Mouse (Mus musculus) CH12.LX (cell line): ENCODE measurements around the gene Zdhhc24. TPM values are rescaled to one million over a fixed set of nuclear protein-coding genes. Genes with fewer than 3 reads are reported as not detected.

Source experiments
- DNase-seq: peaks from one replicate; pipeline ENCODE4 v3.0.0-alpha.2; 2013; ENCODE audit errors: extremely low read depth
- H3K27ac ChIP-seq: 2 replicates; pipeline ENCODE4 v1.5.1; 2012; ENCODE audit warnings: low read depth, mild to moderate bottlenecking, control low read depth, moderate library complexity; ENCODE audit not compliant: insufficient read depth
- H3K27me3 ChIP-seq: replicated peaks from 2 replicates; pipeline ENCODE3; 2012; ENCODE audit warnings: inconsistent platforms
- H3K36me3 ChIP-seq, 2 experiments: replicated peaks in 1 of 2; 2 replicates each; pipeline versions ENCODE3 to v1.6.1; 2012; ENCODE audit warnings: inconsistent platforms in 1 of 2, low read length in 1 of 2, mild to moderate bottlenecking in 1 of 2, mixed read lengths in 1 of 2, moderate library complexity in 1 of 2; ENCODE audit not compliant: control insufficient read depth in 1 of 2, insufficient read depth in 1 of 2
- H3K4me1 ChIP-seq, 2 experiments: 2 replicates each; pipeline ENCODE4 v1.6.1; 2012; ENCODE audit warnings: inconsistent platforms in 1 of 2, moderate library complexity in 1 of 2; ENCODE audit not compliant: insufficient read depth in 2 of 2, control insufficient read depth in 1 of 2
- H3K4me2 ChIP-seq: 2 replicates; pipeline ENCODE4 v1.6.1; 2012; ENCODE audit warnings: low read depth, mild to moderate bottlenecking, control low read depth; ENCODE audit not compliant: poor library complexity, insufficient read depth, severe bottlenecking
- H3K4me3 ChIP-seq, 3 experiments: fragments of 150-350 bp in 1 of 3; sonication (generic) in 1 of 3; replicated peaks in 1 of 3; 2 replicates each; pipeline versions ENCODE3 to v1.5.1; 2011 to 2012; ENCODE audit warnings: low read depth in 2 of 3, low read length in 2 of 3, mild to moderate bottlenecking in 2 of 3, moderate library complexity in 2 of 3, control low read depth in 1 of 3, improper control_type of control experiment in 1 of 3, inconsistent platforms in 1 of 3, mixed read lengths in 1 of 3; ENCODE audit not compliant: poor library complexity in 1 of 3
- H3K79me2 ChIP-seq: replicated peaks from 2 replicates; pipeline ENCODE4 v1.6.1; 2012; ENCODE audit warnings: mild to moderate bottlenecking, moderate library complexity; ENCODE audit not compliant: control insufficient read depth, poor library complexity, insufficient read depth, severe bottlenecking; ENCODE audit errors: extremely low read depth
- H3K9ac ChIP-seq: 2 replicates; pipeline ENCODE4 v1.6.1; 2012; ENCODE audit warnings: low read depth, mild to moderate bottlenecking, control low read depth, moderate library complexity; ENCODE audit not compliant: insufficient read depth
- H3K9me3 ChIP-seq: replicated peaks from 2 replicates; pipeline ENCODE3; 2012; ENCODE audit warnings: low read length, inconsistent platforms, mixed read lengths
- MAX ChIP-seq: IDR thresholded peaks from 2 replicates; pipeline ENCODE4 v1.6.1; 2011; ENCODE audit warnings: low read length, improper control_type of control experiment
- ZMIZ1 ChIP-seq: IDR thresholded peaks from 2 replicates; pipeline ENCODE4 v1.6.1; 2012; ENCODE audit warnings: low read depth, mild to moderate bottlenecking, inconsistent platforms, low read length, improper control_type of control experiment
- dilution Hi-C: fragments of 300-500 bp; cut with MboI; formaldehyde crosslinking; loops from 2 replicates; pipeline ENCODE4 v1.14.3; 2020; ENCODE audit warnings: low sequenced_read_pairs; ENCODE audit not compliant: extremely low pct_unique_long_range_greater_than_20kb, extremely low pct_ligation_motif_present
- in situ Hi-C: fragments of 300-500 bp; cut with MboI; formaldehyde crosslinking; loops from 3 replicates; pipeline ENCODE4 v1.14.3; 2019; ENCODE audit warnings: low sequenced_read_pairs, low pct_ligation_motif_present, low pct_unique_long_range_greater_than_20kb, mixed read lengths
- polyA plus RNA-seq: library from polyadenylated mRNA; unstranded; fragments of >175 nt; gene quantifications from 2 replicates; pipeline ENCODE4 v1.2.1, GENCODE M21; 2012; ENCODE audit warnings: low read depth; ENCODE audit not compliant: insufficient read length
- total RNA-seq, 2 experiments: library from RNA; depleted of rRNA; stranded (reverse); fragments of 300-350 nt in 1 of 2; fragments of >200 nt in 1 of 2; gene quantifications; 2 replicates each; pipeline ENCODE4 v1.2.3; 2012 to 2014

Gene Zdhhc24
- total and polyA plus RNA-seq, 3 experiments, result 5.0 to 8.0 (median 5.0) TPM

- no peak overlapping the region for H3K9ac ChIP-seq
- DNase-seq, result no peak
- in situ Hi-C loops (no loop called here), dilution Hi-C loops (no loop called here)
- H3K27me3 ChIP-seq, result peaks cover 17% of the 10 kb centered on the region
- H3K4me3 ChIP-seq, result peak overlapping the region in 1 of 3 experiments; percentile 74
- H3K9me3 ChIP-seq, result peaks cover 2% of the 10 kb centered on the region
- peaks cover 13 to 35% of the 10 kb centered on the region in 2 experiments for H3K4me1 ChIP-seq
- H3K79me2 ChIP-seq, result peaks cover 7% of the 10 kb centered on the region
- H3K4me2 ChIP-seq, result no peak overlapping the region
- no peak overlapping the region for H3K27ac ChIP-seq
- TF ChIP-seq MAX, result no peak
- no peak for TF ChIP-seq ZMIZ1
- peaks cover 18 to 29% of the 10 kb centered on the region in 2 experiments for H3K36me3 ChIP-seq
Observed at GRCm38 (mm10) chr19:4928781-4929180, 50.3 kb downstream of the Zdhhc24 start.

Other genes with a start within 250 kb of the Zdhhc24 start
Only the 20 nearest of the 26 such genes appear.
- gene Gm960, start 180.0 kb upstream of the Zdhhc24 start, total RNA-seq (2012; rRNA removed), result 0.38 and 0.67 TPM in 2 replicates
- not detected in 2 replicates for gene Gm960, start 180.0 kb upstream of the Zdhhc24 start, total RNA-seq (2014; rRNA removed)
- gene Gm960, start 180.0 kb upstream of the Zdhhc24 start, polyA plus RNA-seq, result not detected in 2 replicates
- gene Sptbn2, start 167.5 kb upstream of the Zdhhc24 start, total RNA-seq (2012; rRNA removed), result 2.3 and 2.7 TPM in 2 replicates
- 0.08 and 0.15 TPM in 2 replicates for gene Sptbn2, start 167.5 kb upstream of the Zdhhc24 start, total RNA-seq (2014; rRNA removed)
- gene Sptbn2, start 167.5 kb upstream of the Zdhhc24 start, polyA plus RNA-seq, result 0.24 and 0.72 TPM in 2 replicates
- gene Rbm4b, start 122.2 kb upstream of the Zdhhc24 start, total RNA-seq (2012; rRNA removed), result 7.0 and 8.4 TPM in 2 replicates
- gene Rbm4b, start 122.2 kb upstream of the Zdhhc24 start, total RNA-seq (2014; rRNA removed), result 11.1 and 11.4 TPM in 2 replicates
- gene Rbm4b, start 122.2 kb upstream of the Zdhhc24 start, polyA plus RNA-seq, result 10.6 and 13.8 TPM in 2 replicates
- 73.2 and 77.0 TPM in 2 replicates for gene Rbm4, start 84.8 kb upstream of the Zdhhc24 start, total RNA-seq (2012; rRNA removed)
- 63.0 and 68.3 TPM in 2 replicates for gene Rbm4, start 84.8 kb upstream of the Zdhhc24 start, total RNA-seq (2014; rRNA removed)
- gene Rbm4, start 84.8 kb upstream of the Zdhhc24 start, polyA plus RNA-seq, result 47.3 and 55.7 TPM in 2 replicates
- 15.2 and 17.0 TPM in 2 replicates for gene Gm21992, start 67.1 kb upstream of the Zdhhc24 start, total RNA-seq (2012; rRNA removed)
- gene Gm21992, start 67.1 kb upstream of the Zdhhc24 start, total RNA-seq (2014; rRNA removed), result 3.9 and 5.5 TPM in 2 replicates
- gene Gm21992, start 67.1 kb upstream of the Zdhhc24 start, polyA plus RNA-seq, result 37.5 and 44.3 TPM in 2 replicates
- gene Rbm14, start 67.0 kb upstream of the Zdhhc24 start, total RNA-seq (2012; rRNA removed), result 39.0 and 47.1 TPM in 2 replicates
- 18.2 and 19.1 TPM in 2 replicates for gene Rbm14, start 67.0 kb upstream of the Zdhhc24 start, total RNA-seq (2014; rRNA removed)
- gene Rbm14, start 67.0 kb upstream of the Zdhhc24 start, polyA plus RNA-seq, result 51.8 and 59.1 TPM in 2 replicates
- 42.1 and 42.6 TPM in 2 replicates for gene Ccs, start 39.3 kb upstream of the Zdhhc24 start, total RNA-seq (2012; rRNA removed)
- gene Ccs, start 39.3 kb upstream of the Zdhhc24 start, total RNA-seq (2014; rRNA removed), result 25.6 and 30.7 TPM in 2 replicates
- gene Ccs, start 39.3 kb upstream of the Zdhhc24 start, polyA plus RNA-seq, result 32.0 and 39.1 TPM in 2 replicates
- not detected in 2 replicates for gene Ccdc87, start 39.3 kb upstream of the Zdhhc24 start, total RNA-seq (2012; rRNA removed)
- not detected in 2 replicates for gene Ccdc87, start 39.3 kb upstream of the Zdhhc24 start, total RNA-seq (2014; rRNA removed)
- gene Ccdc87, start 39.3 kb upstream of the Zdhhc24 start, polyA plus RNA-seq, result not detected in 2 replicates
- gene Ctsf, start 23.5 kb upstream of the Zdhhc24 start, total RNA-seq (2012; rRNA removed), result not detected in 2 replicates
- gene Ctsf, start 23.5 kb upstream of the Zdhhc24 start, total RNA-seq (2014; rRNA removed), result not detected in 2 replicates
- not detected in 2 replicates for gene Ctsf, start 23.5 kb upstream of the Zdhhc24 start, polyA plus RNA-seq
- 0.34 and 0.67 TPM in 2 replicates for gene Actn3, start 759 bp upstream of the Zdhhc24 start, total RNA-seq (2012; rRNA removed)
- gene Actn3, start 759 bp upstream of the Zdhhc24 start, total RNA-seq (2014; rRNA removed), result 0.32 TPM in 1 of 2 replicates, not detected in the other
- gene Actn3, start 759 bp upstream of the Zdhhc24 start, polyA plus RNA-seq, result 0.37 and 0.41 TPM in 2 replicates
- gene Bbs1, start 28.0 kb downstream of the Zdhhc24 start, total RNA-seq (2012; rRNA removed), result 2.7 and 3.0 TPM in 2 replicates
- 2.0 and 3.1 TPM in 2 replicates for gene Bbs1, start 28.0 kb downstream of the Zdhhc24 start, total RNA-seq (2014; rRNA removed)
- gene Bbs1, start 28.0 kb downstream of the Zdhhc24 start, polyA plus RNA-seq, result 2.1 and 2.8 TPM in 2 replicates
- 89.7 and 109 TPM in 2 replicates for gene Dpp3, start 49.6 kb downstream of the Zdhhc24 start, total RNA-seq (2012; rRNA removed)
- gene Dpp3, start 49.6 kb downstream of the Zdhhc24 start, total RNA-seq (2014; rRNA removed), result 74.0 and 79.6 TPM in 2 replicates
- gene Dpp3, start 49.6 kb downstream of the Zdhhc24 start, polyA plus RNA-seq, result 97.3 and 100.0 TPM in 2 replicates
- 0.42 TPM in 1 of 2 replicates, not detected in the other for gene Peli3, start 64.5 kb downstream of the Zdhhc24 start, total RNA-seq (2012; rRNA removed)
- gene Peli3, start 64.5 kb downstream of the Zdhhc24 start, total RNA-seq (2014; rRNA removed), result 0.07 TPM in 1 of 2 replicates, not detected in the other
- gene Peli3, start 64.5 kb downstream of the Zdhhc24 start, polyA plus RNA-seq, result not detected in 2 replicates
- 74.0 and 100 TPM in 2 replicates for gene Mrpl11, start 83.5 kb downstream of the Zdhhc24 start, total RNA-seq (2012; rRNA removed)
- gene Mrpl11, start 83.5 kb downstream of the Zdhhc24 start, total RNA-seq (2014; rRNA removed), result 160 and 171 TPM in 2 replicates
- gene Mrpl11, start 83.5 kb downstream of the Zdhhc24 start, polyA plus RNA-seq, result 101 and 102 TPM in 2 replicates
- gene Npas4, start 111.6 kb downstream of the Zdhhc24 start, total RNA-seq (2012; rRNA removed), result not detected in 2 replicates
- gene Npas4, start 111.6 kb downstream of the Zdhhc24 start, total RNA-seq (2014; rRNA removed), result not detected in 2 replicates
- not detected in 2 replicates for gene Npas4, start 111.6 kb downstream of the Zdhhc24 start, polyA plus RNA-seq
- 4.2 and 6.7 TPM in 2 replicates for gene Slc29a2, start 145.2 kb downstream of the Zdhhc24 start, total RNA-seq (2012; rRNA removed)
- 0.96 and 2.1 TPM in 2 replicates for gene Slc29a2, start 145.2 kb downstream of the Zdhhc24 start, total RNA-seq (2014; rRNA removed)
- gene Slc29a2, start 145.2 kb downstream of the Zdhhc24 start, polyA plus RNA-seq, result 5.6 and 6.6 TPM in 2 replicates
- gene B4gat1, start 160.2 kb downstream of the Zdhhc24 start, total RNA-seq (2012; rRNA removed), result 9.8 and 12.1 TPM in 2 replicates
- 6.9 and 7.7 TPM in 2 replicates for gene B4gat1, start 160.2 kb downstream of the Zdhhc24 start, total RNA-seq (2014; rRNA removed)
- gene B4gat1, start 160.2 kb downstream of the Zdhhc24 start, polyA plus RNA-seq, result 5.2 and 5.6 TPM in 2 replicates
- gene AC124502.3, start 160.2 kb downstream of the Zdhhc24 start, total RNA-seq (2012; rRNA removed), result 1.3 and 2.1 TPM in 2 replicates
- 0.15 and 0.22 TPM in 2 replicates for gene AC124502.3, start 160.2 kb downstream of the Zdhhc24 start, total RNA-seq (2014; rRNA removed)
- 0.29 TPM in 1 of 2 replicates, not detected in the other for gene AC124502.3, start 160.2 kb downstream of the Zdhhc24 start, polyA plus RNA-seq
- 22.8 and 24.6 TPM in 2 replicates for gene Brms1, start 162.7 kb downstream of the Zdhhc24 start, total RNA-seq (2012; rRNA removed)
- 30.0 and 36.3 TPM in 2 replicates for gene Brms1, start 162.7 kb downstream of the Zdhhc24 start, total RNA-seq (2014; rRNA removed)
- 50.9 and 63.7 TPM in 2 replicates for gene Brms1, start 162.7 kb downstream of the Zdhhc24 start, polyA plus RNA-seq
- gene Rin1, start 171.8 kb downstream of the Zdhhc24 start, total RNA-seq (2012; rRNA removed), result 0.47 and 0.92 TPM in 2 replicates
- gene Rin1, start 171.8 kb downstream of the Zdhhc24 start, total RNA-seq (2014; rRNA removed), result 0.13 and 0.30 TPM in 2 replicates
- 0.74 and 0.89 TPM in 2 replicates for gene Rin1, start 171.8 kb downstream of the Zdhhc24 start, polyA plus RNA-seq